Mouse (Mus musculus) megakaryocyte progenitor cell, adult 5-6 weeks (primary cell): ENCODE results near the gene Gm12216. TPM values are rescaled to one million over a fixed set of nuclear protein-coding genes. Genes with fewer than 3 reads are reported as not detected.
"Not testable (repeated sequence)": the region's sequence is repeated elsewhere in the genome, so short reads cannot be mapped to it uniquely, and the experiment has no call there.

Experiments used
- ATAC-seq: replicated peaks from 2 replicates; pipeline ENCODE4 v1.8.0; 2016; ENCODE audit warnings: mild to moderate bottlenecking, moderate TSS enrichment, inconsistent platforms; ENCODE audit not compliant: poor library complexity
- total RNA-seq, 2 experiments: library from RNA; stranded (forward) in 1 of 2; stranded (reverse) in 1 of 2; fragments of 157-497, 149-512 nt in 1 of 2; fragments of 200-1000 nt in 1 of 2; gene quantifications; 2 replicates each; pipeline versions ENCODE4 v1.2.3 to v1.2.4; 2015 to 2017

Gene Gm12216
- total RNA-seq, 2 experiments from 2014 or later, result 0.21 to 2.4 TPM

DNA sequence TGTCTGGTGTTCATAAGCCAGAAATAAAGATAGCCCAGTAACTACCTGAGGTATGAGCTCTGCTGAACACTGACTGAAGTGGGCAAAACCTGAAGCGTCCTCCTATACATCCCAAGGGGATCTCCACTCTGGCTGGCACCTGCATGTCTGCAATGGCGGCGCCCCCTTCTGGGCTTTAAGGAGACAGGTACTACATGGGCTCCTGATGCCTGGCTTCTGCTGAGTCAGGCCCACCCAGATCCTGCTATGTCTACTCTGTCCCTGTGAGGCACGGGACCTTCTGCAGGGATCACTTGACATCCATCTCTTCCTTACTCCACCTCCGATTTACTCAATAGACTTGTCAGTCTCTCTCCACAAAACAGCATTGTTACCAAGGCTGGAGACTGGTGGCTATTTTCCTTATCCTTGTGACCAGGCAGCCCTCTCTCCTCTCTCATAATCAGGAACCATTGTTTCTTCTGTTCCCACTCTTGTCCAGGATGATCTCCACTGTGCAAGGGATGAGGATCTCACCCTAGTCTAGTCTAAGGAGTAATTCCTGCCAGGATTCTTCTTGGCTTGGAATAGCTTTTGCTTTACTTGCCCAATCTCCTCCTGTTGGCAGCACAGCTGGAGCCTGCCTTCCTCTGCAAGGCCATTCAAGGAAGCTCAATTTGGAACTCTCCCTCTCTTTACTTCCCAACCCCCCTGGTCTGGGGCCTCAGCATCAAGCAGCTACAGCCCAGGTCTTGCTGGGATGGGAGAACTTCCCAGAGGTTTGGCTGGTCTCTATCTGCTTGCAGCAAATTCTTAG lies 15.1 kb upstream of the Gm12216 start:
- ATAC-seq, result 0 out of 2 replicates have a peak, but pooled peaks have one; percentile 46

DNA sequence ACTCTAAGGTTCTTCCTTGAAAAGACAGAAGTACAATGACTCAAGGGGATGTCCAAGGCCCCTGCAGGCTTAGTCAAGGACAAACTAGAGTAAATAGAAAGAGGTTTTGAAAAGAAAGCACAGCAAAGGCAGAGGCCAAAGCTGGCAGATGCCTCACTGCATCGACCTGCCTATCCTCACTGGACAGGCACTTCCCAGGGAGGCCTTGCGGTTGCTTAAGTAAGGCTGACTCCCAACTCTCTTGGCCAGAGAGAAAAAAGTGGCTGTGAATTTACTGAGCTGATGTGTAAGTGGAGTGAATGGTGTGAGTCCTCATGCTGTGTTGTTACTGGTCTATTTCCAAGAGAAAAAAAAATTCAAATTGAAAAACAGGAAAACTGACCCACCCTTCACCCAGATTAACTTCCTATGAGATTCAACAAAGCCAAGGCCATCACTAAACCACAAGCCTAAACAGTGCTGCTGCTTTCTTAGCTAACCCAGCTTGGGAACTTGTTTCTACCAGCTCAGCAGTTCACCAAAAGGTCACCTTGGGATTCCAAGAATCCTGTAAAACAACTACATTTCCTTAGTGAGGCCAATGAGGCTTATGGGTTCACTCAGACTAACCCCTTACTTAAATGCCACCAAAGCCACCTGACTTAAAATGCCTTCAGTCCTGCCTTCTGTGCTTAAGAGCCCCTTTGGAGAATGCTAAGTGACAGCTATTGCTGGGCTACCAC lies 12.9 kb upstream of the Gm12216 start:
- no peak for ATAC-seq

DNA sequence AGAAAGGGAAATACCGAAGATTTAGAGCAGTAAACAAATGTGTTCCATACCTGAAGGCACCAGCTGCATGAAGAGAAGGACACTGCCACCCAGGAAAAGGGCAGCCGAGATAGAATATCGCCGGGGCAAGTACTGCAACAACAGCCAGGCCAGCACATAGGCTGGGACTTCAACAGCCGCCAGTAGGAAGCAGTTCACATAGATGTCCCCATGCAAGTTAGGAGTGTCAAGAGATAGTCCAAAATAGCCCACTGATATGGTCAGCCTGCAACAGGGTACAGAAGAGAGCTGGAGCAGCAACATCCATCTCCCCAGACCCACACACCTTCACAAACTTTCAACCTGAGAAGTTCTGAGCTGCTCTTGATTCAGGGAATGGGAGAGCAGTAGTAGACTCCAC lies 10.1 kb upstream of the Gm12216 start:
- no peak for ATAC-seq

DNA sequence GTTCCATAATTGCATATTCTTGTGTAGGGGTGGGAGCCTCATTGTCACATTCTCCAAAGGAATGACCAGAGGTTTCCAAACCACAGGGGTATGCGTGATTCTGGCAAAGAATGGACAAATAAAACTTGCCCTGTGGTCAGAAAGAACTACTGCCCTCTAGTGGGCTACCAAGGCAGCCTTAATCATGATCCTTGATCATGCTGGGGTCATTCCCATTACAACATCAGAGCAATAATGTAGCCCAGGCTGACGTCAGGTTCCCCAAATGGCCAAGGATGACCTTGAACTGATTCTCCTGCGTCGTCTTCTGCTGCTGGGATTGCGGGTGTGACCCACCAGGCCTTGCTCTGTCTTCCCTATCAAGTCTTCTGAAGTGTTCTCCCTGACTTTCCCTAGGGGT lies 9.3 kb upstream of the Gm12216 start:
- peak; percentile 64 for ATAC-seq

DNA sequence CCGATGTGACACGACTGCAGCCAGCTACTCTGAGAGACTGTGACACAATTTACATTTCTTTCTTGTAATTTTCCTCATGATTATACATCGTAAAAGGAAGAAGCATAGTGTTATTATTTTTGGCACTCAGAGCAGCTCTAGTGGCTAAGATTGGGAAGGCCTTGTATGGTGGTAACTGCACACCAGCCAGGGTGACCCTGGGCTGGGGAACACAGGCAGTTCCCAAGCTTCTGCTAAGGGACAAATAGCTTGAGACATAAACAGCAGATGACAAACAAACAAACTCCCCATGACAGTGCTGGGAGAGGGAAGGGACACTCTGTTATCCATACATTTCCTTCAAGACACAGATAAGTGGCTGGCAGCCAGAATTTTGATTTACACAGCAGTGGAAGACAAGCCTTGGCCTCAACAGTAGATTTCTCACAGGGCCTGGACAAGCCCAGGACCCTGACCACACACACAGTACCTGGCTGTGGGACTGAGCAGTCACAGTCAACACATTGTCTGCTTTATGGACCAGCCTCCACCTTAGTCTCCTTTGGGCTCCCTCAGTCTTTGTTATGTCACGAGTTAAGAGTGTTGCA lies 5.8 kb upstream of the Gm12216 start:
- ATAC-seq, result not testable (repeated sequence)

DNA sequence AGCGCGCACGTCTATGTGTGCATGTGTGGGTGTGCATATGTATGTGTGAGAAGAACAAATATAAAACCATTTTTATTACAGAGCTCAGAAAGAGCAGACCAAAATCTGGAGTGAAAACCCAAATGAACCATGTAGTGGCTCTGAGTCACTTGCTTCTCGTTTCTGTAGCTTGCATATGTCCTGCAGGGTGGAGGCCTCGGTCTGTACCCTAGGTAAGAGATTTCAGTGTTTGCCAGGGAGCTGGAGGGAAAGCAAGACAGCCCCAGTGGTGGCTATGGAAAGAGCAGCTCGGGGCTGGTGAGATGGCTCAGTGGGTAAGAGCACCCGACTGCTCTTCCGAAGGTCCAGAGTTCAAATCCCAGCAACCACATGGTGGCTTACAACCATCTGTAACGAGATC lies 1.9 kb upstream of the Gm12216 start:
- not testable (repeated sequence) for ATAC-seq

DNA sequence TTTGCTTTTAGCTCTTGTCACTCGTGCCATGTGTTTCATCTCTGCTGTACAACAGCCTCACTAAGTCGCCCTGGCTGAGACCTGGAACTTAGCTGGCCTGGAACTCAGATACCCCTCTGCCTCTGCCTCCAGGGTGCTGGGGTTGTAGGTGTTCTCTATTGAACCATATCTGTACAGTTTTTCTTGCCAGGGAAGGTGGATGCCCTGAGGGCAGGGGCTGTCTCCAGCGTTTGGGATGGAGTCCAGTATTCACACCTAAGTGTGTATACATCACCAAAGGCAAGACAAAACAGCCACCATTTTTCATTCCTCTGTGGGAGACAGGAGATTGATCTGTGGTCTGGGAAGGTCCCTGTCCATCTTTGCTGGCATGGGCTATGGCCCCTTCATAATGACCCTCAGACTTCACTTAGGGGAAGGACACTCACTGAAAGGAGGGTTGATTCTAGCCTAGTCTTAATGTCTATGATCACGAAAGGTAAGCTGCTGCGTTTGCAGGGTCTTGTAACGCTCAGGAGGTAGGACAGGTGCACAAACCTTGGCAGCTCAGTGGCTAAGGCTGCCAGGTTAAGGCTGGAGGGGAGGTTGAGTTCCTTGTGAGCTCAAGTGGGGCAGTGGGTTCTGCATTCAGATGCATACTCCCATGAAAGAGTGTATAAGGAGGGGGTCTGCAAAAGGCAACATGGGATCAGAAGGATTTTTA lies 847 bp downstream of the Gm12216 start:
- ATAC-seq, result no peak

DNA sequence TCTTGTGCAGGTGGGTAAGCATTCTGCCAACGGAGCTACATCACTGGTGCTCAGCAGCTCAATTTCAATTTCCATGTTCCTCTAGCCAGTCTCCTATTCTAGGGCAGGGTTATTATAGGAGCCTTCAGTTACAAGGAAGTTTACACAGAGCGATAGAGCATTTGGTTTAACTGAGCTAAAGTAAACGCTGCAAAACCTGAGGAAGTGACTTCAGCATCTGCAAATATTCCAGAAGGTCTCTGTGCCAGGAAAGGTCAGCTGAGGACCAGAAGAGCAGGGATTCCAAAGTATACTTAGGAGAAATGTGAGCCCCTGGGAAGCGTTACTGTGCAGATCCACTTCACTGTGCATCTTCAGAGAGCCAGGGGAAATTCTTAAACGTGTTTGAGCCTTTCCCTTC lies 5.4 kb downstream of the Gm12216 start:
- no peak for ATAC-seq

DNA sequence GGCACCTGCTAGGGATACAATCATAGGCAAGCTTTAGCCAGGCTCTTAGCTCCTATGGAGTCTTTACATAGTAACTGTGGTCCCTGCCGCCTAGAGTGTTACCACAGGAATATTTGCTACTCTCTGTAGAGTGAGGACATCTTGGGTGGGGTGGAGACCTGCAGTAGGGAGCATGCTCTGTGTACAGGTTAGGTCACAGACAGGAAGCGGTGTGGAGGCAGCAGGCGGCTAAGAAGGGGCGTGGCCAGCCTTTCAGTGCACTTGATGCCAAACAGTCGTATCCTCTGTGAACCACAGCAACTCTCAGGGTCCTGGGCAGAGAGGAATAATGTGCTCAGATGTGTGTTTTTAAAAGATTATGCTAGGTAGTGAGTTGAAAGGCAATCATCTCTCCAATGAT lies 7.3 kb downstream of the Gm12216 start:
- ATAC-seq, result peak; percentile 96

DNA sequence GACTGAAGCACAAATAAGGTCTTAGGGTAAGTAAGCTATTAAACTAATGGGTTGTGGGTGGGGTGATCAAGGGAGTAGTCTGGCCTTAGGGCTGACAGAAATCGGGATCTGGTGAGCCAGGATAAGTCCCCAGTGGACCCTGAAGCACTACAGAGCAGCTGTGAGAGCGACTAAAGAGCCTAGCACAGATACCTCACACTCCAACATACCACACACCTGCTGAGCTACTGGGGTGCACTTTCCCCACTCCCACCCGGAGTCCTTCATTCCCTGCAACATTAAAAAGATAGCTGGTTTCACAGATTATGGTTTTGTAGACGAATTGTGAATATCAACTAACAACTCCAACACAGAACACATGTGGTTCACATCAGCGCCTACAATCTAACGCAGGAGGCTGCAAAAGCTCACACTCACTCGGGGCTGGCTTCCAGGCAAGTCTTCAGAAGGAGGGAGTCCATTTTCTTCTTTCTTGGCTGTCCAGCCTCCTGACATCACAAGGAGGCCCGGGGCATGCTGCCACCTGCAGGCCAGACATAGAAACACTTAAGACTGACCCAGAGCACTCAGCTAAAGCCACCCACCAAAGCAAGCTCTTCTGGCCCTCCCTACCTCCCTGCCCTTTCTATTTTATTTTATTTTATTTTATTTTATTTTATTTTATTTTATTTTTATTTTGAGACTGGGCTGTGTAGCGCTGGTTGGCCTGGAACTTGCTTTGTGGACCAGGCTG lies 9.3 kb downstream of the Gm12216 start:
- ATAC-seq, result peak; percentile 79

DNA sequence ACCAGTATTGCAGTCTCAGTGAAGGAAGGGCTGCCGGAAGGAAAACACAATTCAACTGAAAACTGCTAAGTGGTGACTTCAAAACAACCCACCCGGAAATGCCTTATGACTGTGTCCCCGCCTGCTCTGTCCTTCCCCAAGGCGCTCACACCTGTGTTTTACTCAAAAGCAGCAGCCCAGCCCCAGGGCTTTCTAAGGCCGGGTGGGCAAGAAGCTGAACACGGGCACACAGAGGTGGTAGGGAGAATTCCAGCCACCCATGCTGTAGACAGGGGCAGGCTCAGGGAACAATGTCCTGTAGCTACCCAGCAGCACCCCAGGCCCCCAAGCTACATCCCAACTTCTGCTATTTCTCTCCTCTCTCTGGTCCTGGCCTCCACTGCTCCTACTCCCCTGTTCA lies 13.4 kb downstream of the Gm12216 start:
- ATAC-seq, result peak; percentile 57; the same call in 1 of the 2 replicates

DNA sequence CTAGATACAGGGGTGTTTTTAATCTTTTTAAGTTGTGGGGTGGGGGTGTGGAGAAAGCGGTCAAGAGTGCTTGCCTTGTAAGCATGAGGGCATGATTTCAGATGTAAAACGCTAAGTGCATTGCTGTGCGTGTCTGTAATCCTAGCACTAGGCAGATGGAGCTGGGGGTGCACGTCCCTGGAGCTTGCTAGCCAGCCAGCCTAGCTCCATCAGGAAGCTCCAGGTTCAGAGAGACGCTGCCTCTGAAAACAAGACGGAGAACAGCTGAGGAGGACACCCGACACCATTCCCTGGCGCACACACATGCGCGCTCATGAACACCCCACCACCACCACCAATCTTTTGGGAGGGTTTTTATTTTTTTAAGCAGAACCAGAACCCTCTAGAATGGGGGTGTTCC lies 15.9 kb downstream of the Gm12216 start:
- no peak for ATAC-seq

DNA sequence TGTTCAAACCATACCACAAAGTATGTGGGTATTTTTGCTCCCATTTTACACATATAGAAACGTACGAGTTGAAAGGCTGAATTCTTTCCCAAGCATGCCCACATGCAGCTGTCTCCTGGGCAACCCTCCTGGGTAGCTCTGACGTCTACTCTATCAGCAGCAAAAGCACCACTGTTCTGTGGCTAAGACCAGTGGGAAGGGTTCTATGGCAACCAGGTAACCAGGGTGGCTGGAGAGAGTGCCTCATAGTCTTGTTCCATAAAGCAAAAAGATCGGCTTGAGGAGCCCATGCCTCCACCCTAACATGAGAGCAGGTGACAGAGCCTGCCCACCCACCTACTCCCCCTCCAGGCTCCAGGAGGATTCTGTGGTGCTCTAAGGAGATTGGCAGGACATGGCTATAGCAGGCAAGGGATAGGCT lies 16.9 kb downstream of the Gm12216 start:
- no peak for ATAC-seq

DNA sequence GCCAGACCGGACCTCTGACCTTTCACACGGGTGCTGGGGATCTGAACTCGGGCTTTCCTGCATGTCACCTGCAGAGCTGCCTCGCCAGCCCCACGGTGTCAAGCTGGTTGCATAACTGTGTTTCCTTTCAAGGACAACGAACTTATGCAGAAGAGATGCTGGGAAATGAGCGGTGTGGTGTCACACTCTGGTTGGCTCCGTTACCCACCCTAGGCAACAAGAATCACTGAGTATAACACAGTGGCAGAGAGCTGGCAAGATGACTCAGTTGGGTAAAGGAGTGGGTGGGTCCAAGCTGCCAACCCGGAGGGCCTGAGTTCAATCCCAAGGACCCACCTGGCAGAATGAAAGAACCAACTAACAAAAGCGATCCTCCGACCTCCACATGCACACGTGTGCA lies 17.5 kb downstream of the Gm12216 start:
- ATAC-seq, result no peak

DNA sequence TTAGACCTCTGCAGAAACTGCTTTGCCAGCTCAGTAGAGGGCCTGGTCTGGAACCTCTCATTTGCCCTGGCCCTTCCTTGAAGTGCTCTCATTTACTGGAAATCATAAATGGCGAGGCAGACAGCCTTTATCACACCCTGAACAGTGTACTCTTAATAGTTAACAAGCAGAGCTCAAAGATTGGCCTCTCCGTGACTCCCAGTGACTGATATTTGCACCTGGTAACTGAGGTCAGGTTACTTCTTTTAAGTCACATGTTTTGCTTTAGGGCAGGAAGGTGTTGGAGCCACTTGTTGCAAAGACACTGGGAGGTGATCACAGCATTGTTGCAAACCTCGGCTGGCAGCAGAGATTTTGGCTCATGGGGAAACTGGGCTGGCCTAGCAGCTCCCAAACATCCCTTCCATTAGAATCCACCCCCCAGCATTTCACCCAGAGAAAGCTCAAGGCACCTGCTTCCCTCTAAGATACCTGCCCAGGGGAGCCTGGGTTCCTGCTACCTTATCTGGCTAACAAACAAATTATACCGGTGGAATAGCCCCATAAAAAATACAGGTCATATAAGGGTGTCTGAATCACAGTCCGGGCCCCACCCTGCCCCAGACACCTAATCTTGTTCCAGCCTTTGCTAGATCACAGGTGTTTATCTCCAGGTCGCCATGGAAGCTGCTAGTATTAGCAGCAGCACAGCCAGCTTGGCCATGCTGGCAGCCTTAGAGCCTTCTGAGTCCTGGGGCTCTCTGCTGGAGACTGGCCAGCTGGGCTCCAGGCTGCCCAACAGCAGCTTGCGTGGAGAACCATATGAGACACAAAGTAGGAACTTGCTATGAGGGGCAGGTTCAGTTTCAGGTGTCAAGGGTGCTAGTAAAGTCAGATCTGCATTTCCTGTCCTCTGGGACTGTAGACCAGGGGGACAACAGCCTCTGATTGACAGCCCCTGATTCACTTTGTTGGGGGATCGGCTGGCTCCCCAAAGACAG lies 19.1 kb downstream of the Gm12216 start:
- ATAC-seq, result peak; percentile 35; the same call in 1 of the 2 replicates

DNA sequence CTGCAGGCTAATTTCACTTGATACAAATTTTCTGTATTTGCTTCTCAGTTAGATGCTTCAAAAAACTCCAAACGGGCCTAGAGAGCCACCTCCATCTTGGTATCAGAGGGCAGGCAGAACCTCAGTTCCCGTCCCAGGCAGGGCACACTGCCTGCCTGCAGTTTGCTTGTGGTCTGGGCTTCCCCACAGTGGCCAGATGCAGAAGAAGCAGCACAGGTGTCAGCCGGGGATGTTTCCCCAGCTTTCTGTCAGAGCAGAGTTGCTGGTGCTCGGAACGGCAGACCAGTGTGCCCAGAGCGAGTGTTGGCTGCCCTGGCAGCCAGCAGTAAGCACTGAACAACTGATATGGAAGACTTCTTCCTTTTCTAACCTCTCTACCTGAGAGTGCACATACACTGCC lies 19.9 kb downstream of the Gm12216 start:
- peak; percentile 38 for ATAC-seq

DNA sequence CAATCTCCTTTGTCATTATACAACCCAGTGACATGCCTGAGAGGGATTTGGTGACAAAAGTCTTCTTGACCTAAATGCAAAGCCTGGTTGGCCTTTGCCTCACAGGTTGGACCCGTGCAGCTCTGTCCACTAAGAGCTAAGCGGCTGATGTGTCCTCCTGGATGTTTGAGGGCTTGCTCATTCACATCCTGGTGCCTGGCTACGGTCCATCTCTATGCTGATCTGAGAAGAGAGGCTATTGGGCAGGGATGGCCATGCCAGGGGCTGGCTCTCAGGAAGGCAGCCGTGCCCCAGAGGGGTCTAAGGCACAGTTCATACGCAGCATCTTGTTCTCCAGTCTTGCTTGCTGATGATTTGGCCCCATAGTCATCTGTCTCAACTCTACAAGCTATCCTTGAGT lies 21.3 kb downstream of the Gm12216 start:
- ATAC-seq, result no peak

DNA sequence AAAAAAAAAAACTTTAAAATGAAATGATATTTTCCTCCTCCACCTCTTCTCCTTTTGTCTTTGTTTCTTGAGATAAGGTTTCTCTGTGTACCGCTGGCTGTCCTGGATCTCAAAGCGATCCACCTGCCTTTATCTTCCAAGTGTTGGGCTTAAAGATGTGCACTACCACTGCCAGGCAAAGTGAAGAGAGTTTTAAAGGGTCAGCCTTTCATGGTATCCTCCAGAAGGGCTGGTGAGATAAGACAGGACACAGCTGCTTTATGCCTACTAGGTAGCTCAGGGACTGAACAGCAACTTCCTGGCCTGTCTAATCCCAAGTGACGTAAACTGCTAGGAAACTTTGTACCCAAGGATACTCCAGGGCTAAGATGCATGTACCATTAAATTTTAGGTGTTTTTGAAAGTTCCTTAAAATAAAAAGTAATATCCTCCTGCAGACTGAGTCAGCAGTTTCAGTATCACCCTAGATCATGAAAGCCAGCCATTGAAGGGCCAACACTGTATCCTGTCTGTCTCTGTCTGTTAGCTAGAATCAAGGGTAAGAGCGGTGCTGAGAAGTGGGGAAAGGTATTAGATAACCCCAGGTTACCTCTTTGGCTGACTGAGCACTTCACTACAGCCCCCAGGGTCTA lies 23.6 kb downstream of the Gm12216 start:
- ATAC-seq, result peak; percentile 49

DNA sequence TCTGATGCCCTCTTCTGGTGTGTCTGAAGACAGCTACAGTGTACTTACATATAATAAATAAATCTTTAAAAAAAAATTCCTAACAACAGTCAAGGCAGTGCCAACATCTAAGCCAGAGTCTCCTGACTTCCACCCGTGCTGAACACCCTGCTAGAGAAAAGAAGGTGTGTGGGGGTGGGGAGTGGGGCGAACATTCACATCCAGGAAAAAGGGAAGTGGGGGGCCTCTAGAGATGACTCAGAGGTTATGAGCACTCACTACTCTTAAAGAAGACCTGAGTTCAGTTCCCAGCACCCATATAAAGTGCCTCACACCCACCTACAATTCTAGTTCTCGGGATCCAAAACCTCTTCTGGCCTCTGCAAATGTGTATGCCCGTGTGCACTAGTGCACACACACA lies 33.6 kb downstream of the Gm12216 start:
- ATAC-seq, result no peak
